Mouse (Mus musculus) intestine, embryonic 14.5 days (tissue): Measurements from ENCODE around the gene AI661453. TPM values are rescaled to one million over a fixed set of nuclear protein-coding genes. Genes with fewer than 3 reads are reported as not detected.

Source experiments
- ATAC-seq: fragments of 200-750 bp; cut with Nextera tagmentation; replicated peaks from 2 replicates; pipeline ENCODE4 v1.8.0; 2017; ENCODE audit warnings: low read depth, moderate number of reproducible peaks, moderate TSS enrichment, moderate library complexity; ENCODE audit not compliant: low FRiP score, low TSS enrichment
- DNase-seq: peaks from one replicate; pipeline ENCODE4 v3.0.0-alpha.2; 2018; ENCODE audit warnings: low spot score
- H3K27ac ChIP-seq: fragments of 300-500 bp; sonication (generic); 2 replicates; pipeline ENCODE4 v1.5.1; 2014; ENCODE audit warnings: low read depth, mild to moderate bottlenecking, control low read depth
- H3K27me3 ChIP-seq: fragments of 300-500 bp; sonication (generic); replicated peaks from 2 replicates; pipeline ENCODE4 v1.6.1; 2014; ENCODE audit warnings: low read length, control low read depth; ENCODE audit not compliant: control insufficient read depth, insufficient read depth
- H3K36me3 ChIP-seq: fragments of 300-500 bp; sonication (generic); 2 replicates; pipeline ENCODE4 v1.6.1; 2014; ENCODE audit warnings: low read length, control low read depth; ENCODE audit not compliant: control insufficient read depth, insufficient read depth
- H3K4me1 ChIP-seq: fragments of 300-500 bp; sonication (generic); replicated peaks from 2 replicates; pipeline ENCODE4 v1.6.1; 2014; ENCODE audit warnings: low read length, control low read depth, mixed read lengths; ENCODE audit not compliant: control insufficient read depth, insufficient read depth
- H3K4me2 ChIP-seq: fragments of 300-500 bp; sonication (generic); 2 replicates; pipeline ENCODE4 v1.6.1; 2014; ENCODE audit warnings: low read length
- H3K4me3 ChIP-seq: fragments of 300-500 bp; sonication (generic); 2 replicates; pipeline ENCODE4 v1.5.1; 2014; ENCODE audit warnings: low read depth, low read length, control low read depth, mixed read lengths
- H3K9ac ChIP-seq: fragments of 300-500 bp; sonication (generic); 2 replicates; pipeline ENCODE4 v1.6.1; 2014; ENCODE audit warnings: mild to moderate bottlenecking, low read length
- H3K9me3 ChIP-seq: fragments of 300-500 bp; sonication (generic); 2 replicates; pipeline ENCODE4 v1.6.1; 2016; ENCODE audit warnings: low read length, control low read depth; ENCODE audit not compliant: control insufficient read depth
- WGBS: fragments of 180-500 bp; shearing (Covaris S2); extraction: QIAGEN DNeasy Blood & Tissue Kit; methylation state at CpG from one replicate; pipeline ENCODE4 v1.1.7; 2014; 5-methylcytosine and 5-hydroxymethylcytosine counted together
- polyA plus RNA-seq: library from polyadenylated mRNA; unstranded; fragments of >200 nt; fragmentation: Nextera tagmentation; extraction: Ambion mirVana; gene quantifications from 2 replicates; pipeline ENCODE4 v1.2.1, GENCODE M21; 2014

The AI661453 gene
- polyA plus RNA-seq, 1 experiment from 2014 or later = 4.4 TPM

GRCm38 (mm10) chr17:47504941-47505346, 68.5 kb downstream of the AI661453 start, which contains the start of gene Ccnd3:
TSS of gene Ccnd3 (plus strand) at chr17:47505051.
- peaks cover 41% of the 10 kb centered on the region for H3K4me1 ChIP-seq
- under 1% methylated on average over 22 of the region's 22 CpGs for WGBS
- H3K27me3 ChIP-seq = no peaks in the 10 kb centered on the region
- peak within 1 kb of the TSS; percentile 46 for H3K9ac ChIP-seq
- H3K36me3 ChIP-seq = 0 out of 2 replicates have a peak, but pooled peaks cover 4% of the 10 kb centered on the region
- H3K4me3 ChIP-seq = peak within 1 kb of the TSS; percentile 35
- H3K27ac ChIP-seq = peak within 1 kb of the TSS; percentile 44; the same call in 1 of the 2 replicates
- DNase-seq (peak; percentile 82), ATAC-seq (0 out of 2 replicates have a peak, but pooled peaks have one; percentile 4)
- H3K9me3 ChIP-seq = no peaks in the 10 kb centered on the region
- H3K4me2 ChIP-seq = peak within 1 kb of the TSS; percentile 53

DNA sequence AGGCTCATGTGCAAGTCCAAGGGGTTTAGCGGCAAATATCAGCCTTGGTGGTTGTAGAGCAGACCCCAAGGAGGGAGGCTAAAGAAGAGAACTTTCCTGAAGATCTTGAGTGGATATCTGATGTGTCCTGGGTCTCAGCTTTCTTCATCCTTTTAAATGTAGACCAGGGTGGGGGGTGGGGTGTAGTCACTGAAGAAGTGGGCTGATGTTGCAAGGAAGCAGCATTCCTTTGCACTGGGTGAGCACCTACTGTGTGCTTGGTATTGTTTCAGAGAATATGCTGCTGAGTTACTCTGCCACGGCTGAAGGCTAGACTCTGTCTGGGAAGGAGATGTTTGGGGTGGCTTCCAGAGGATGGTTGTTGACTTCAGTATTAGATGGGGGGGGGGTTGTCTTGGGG, 69.2 kb downstream of the AI661453 start:
- DNase-seq = no peak
- no peaks in the 10 kb centered on the region for H3K9me3 ChIP-seq
- 66% methylated on average over 2 of the region's 2 CpGs for WGBS
- no peak for ATAC-seq
- 0 out of 2 replicates have a peak, but pooled peaks cover 4% of the 10 kb centered on the region for H3K36me3 ChIP-seq
- H3K27ac ChIP-seq = peak overlapping the region; percentile 44; the same call in 1 of the 2 replicates
- no peaks in the 10 kb centered on the region for H3K27me3 ChIP-seq
- peak overlapping the region; percentile 46 for H3K9ac ChIP-seq
- H3K4me2 ChIP-seq = peak overlapping the region; percentile 53
- peaks cover 42% of the 10 kb centered on the region for H3K4me1 ChIP-seq
- peak overlapping the region; percentile 35 for H3K4me3 ChIP-seq

DNA sequence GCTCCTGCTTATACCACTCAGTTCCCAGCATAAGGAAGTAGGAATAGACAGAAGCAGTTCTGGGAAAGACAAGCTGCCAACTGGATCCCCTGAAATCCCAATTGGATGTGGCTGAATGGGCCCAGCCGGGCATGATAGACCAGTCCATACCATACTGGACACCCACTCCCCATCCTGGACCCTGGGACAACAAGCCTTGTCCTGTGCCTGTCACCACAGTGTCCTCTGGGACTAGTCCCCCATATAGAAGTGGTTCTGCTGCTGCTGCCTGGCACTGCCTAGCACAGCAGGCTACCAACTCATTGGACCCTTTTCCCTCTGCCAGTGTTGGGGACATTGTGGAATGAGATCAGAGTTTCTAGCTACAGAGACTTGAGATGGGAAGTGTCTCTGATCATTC, 69.6 kb downstream of the AI661453 start:
- H3K36me3 ChIP-seq = no peaks in the 10 kb centered on the region
- H3K27me3 ChIP-seq = no peaks in the 10 kb centered on the region
- H3K4me3 ChIP-seq = no peak overlapping the region
- DNase-seq (no peak), ATAC-seq (no peak)
- no peak overlapping the region for H3K27ac ChIP-seq
- H3K4me2 ChIP-seq = peak overlapping the region; percentile 53
- peaks cover 42% of the 10 kb centered on the region for H3K4me1 ChIP-seq
- H3K9me3 ChIP-seq = no peaks in the 10 kb centered on the region
- H3K9ac ChIP-seq = no peak overlapping the region
- WGBS = 92% methylated on average over 1 of the region's 1 CpGs

- no peak overlapping the region for H3K4me2 ChIP-seq
- no peak overlapping the region for H3K27ac ChIP-seq
- no peak overlapping the region for H3K9ac ChIP-seq
- no peaks in the 10 kb centered on the region for H3K27me3 ChIP-seq
- no peaks in the 10 kb centered on the region for H3K36me3 ChIP-seq
- H3K4me1 ChIP-seq = peaks cover 42% of the 10 kb centered on the region
- WGBS = 92% methylated on average over 4 of the region's 4 CpGs
- H3K9me3 ChIP-seq = no peaks in the 10 kb centered on the region
- no peak overlapping the region for H3K4me3 ChIP-seq
- ATAC-seq (no peak), DNase-seq (no peak)
Measured at GRCm38 (mm10) chr17:47506697-47507096, 70.3 kb downstream of the AI661453 start.

- Histone ChIP-seq H3K4me3 (no peak overlapping the region), H3K4me2 (peak overlapping the region; percentile 54), H3K9me3 (no peaks in the 10 kb centered on the region), H3K27me3 (no peaks in the 10 kb centered on the region), H3K9ac (no peak overlapping the region), H3K27ac (peak overlapping the region; percentile 82; the same call in 1 of the 2 replicates), H3K36me3 (no peaks in the 10 kb centered on the region), H3K4me1 (peaks cover 49% of the 10 kb centered on the region)
- 74% methylated on average over 2 of the region's 2 CpGs for WGBS
- ATAC-seq (no peak), DNase-seq (no peak)
Measured at GRCm38 (mm10) chr17:47507523-47507922, 71.1 kb downstream of the AI661453 start.

GRCm38 (mm10) chr17:47508012-47508608, 71.7 kb downstream of the AI661453 start:
- H3K4me2 ChIP-seq = peak overlapping the region; percentile 54
- no peaks in the 10 kb centered on the region for H3K36me3 ChIP-seq
- peaks cover 54% of the 10 kb centered on the region for H3K4me1 ChIP-seq
- peak overlapping the region; percentile 82 for H3K27ac ChIP-seq
- WGBS = 15% methylated on average over 12 of the region's 12 CpGs
- H3K9ac ChIP-seq = 0 out of 2 replicates have a peak overlapping the region, but pooled peaks have one; percentile 3
- no peaks in the 10 kb centered on the region for H3K9me3 ChIP-seq
- no peaks in the 10 kb centered on the region for H3K27me3 ChIP-seq
- peak overlapping the region; percentile 12; the same call in 1 of the 2 replicates for H3K4me3 ChIP-seq
- ATAC-seq (peak; percentile 68), DNase-seq (peak; percentile 89)

GRCm38 (mm10) chr17:47509031-47509705, 72.8 kb downstream of the AI661453 start:
- H3K4me2 ChIP-seq = no peak overlapping the region
- 0 out of 2 replicates have a peak overlapping the region, but pooled peaks have one; percentile 2 for H3K27ac ChIP-seq
- H3K9me3 ChIP-seq = no peaks in the 10 kb centered on the region
- peaks cover 61% of the 10 kb centered on the region for H3K4me1 ChIP-seq
- H3K36me3 ChIP-seq = no peaks in the 10 kb centered on the region
- no peak for ATAC-seq
- no peak overlapping the region for H3K4me3 ChIP-seq
- H3K27me3 ChIP-seq = no peaks in the 10 kb centered on the region
- 57% methylated on average over 9 of the region's 9 CpGs for WGBS
- no peak for DNase-seq
- H3K9ac ChIP-seq = no peak overlapping the region

DNA sequence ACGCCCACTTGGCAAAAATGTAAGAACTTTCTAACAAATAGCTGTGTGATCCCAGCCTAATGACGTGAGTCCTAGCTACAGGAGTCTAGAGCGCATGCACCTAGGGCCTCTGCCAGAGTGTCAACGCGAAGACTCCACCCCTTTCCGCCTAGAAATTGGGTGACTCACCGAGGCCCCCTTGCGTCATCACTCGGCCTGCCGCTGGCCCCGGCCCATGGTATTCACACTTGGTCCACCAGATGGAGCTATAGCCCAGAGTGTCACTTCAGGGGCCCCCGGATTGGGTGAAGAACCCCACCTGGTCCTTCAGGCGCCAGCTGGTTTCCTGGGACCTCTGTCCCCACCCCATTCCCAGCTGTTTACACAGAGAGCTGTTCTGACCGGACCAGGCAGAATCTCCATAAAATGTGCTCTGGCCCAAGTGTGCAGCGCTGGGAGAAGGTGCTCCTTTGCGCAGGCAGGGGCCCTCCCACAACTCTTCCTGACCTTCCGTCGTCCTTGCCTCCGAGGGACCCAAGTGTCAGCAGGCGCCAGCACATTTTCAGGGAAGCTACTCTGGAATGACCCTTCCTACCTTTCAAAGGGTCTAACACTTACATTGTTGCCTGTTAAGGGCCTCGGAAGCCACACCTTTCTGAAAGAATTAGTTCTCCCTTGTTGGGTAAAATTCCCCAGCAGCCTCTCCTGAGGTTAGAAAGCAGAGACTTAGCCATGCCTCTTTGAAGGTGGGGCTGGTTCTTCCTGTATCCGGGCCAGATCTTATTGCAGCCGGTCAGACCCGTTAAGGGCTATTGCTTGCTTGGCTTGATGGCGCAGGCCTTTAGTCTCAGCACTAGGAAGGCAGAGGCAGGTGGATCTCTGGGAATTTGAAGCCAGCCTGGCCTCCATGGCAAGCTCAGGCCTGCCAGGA, 75.0 kb downstream of the AI661453 start:
- peak; percentile 84 for ATAC-seq
- peaks cover 50% of the 10 kb centered on the region for H3K4me1 ChIP-seq

More for the DNA sequence above, 75.0 kb downstream of the AI661453 start:
- Histone ChIP-seq H3K4me3 (no peak overlapping the region), H3K9me3 (no peaks in the 10 kb centered on the region), H3K27me3 (no peaks in the 10 kb centered on the region), H3K9ac (peak overlapping the region; percentile 43), H3K4me2 (peak overlapping the region; percentile 50), H3K36me3 (no peaks in the 10 kb centered on the region), H3K27ac (peak overlapping the region; percentile 95)
- peak; percentile 100 for DNase-seq
- WGBS = 8% methylated on average over 25 of the region's 25 CpGs
